In genomic region chr8:42187083-42187482, GRCm38 (mm10) we compare ENCODE assay signal across 30 mouse cellular contexts.
DNase-seq lines count a peak whose midpoint lies in the region; ATAC-seq and TF ChIP-seq lines count a peak whose summit lies in the region.
"Had no signal": no experiment of that assay in that cellular context is flagged by ENCODE, and none has a peak within 500 bp of the region (broad histone marks: within the 10 kb centered on the region; RNA-seq: fewer than 3 reads in every experiment).

No protein-coding gene starts in this region.

- H3K9me3 ChIP-seq in limb, embryonic 14.5 days (ENCODE audit: control insufficient read depth, low read length) = no peaks in the 10 kb centered on the region
- no peaks in the 10 kb centered on the region for H3K9me3 ChIP-seq in limb, embryonic 10.5 days (replicated peaks)
- H3K9me3 ChIP-seq in liver, embryonic 12.5 days (replicated peaks) = no peaks in the 10 kb centered on the region
- H3K9me3 ChIP-seq in liver, postnatal 0 days (ENCODE audit: low read length) = no peaks in the 10 kb centered on the region
- no peaks in the 10 kb centered on the region for H3K9me3 ChIP-seq in midbrain, embryonic 14.5 days (ENCODE audit: control insufficient read depth, low read length)
- no peaks in the 10 kb centered on the region for H3K9me3 ChIP-seq in kidney, embryonic 16.5 days (ENCODE audit: low read length)
- H3K9me3 ChIP-seq: forebrain, embryonic 13.5 days; heart, embryonic 13.5 days; hindbrain, embryonic 15.5 days; limb, embryonic 12.5 days; lung, embryonic 15.5 days; megakaryocyte, embryonic 14.5 days; midbrain, embryonic 12.5 days; neural tube, embryonic 13.5 days had no signal

- TF ChIP-seq POLR2A in limb, embryonic 14.5 days (IDR thresholded peaks at IDR 0.05; ENCODE audit: borderline replicate concordance, extremely low read depth, insufficient read depth, insufficient read length) = no peak

- H3K9ac ChIP-seq in limb, embryonic 14.5 days (ENCODE audit: low read depth, low read length, severe bottlenecking) = no peak overlapping the region
- H3K9ac ChIP-seq in liver, embryonic 12.5 days = no peak overlapping the region
- H3K9ac ChIP-seq in liver, postnatal 0 days (replicated peaks) = no peak overlapping the region
- no peak overlapping the region for H3K9ac ChIP-seq in midbrain, embryonic 14.5 days (replicated peaks; ENCODE audit: low read length)
- no peak overlapping the region for H3K9ac ChIP-seq in kidney, embryonic 16.5 days (replicated peaks; ENCODE audit: low read length)
- H3K9ac ChIP-seq: forebrain, embryonic 13.5 days; heart, embryonic 13.5 days; hindbrain, embryonic 15.5 days; limb, embryonic 12.5 days; lung, embryonic 15.5 days; midbrain, embryonic 12.5 days; neural tube, embryonic 13.5 days had no signal

- no peak overlapping the region for H3K4me2 ChIP-seq in limb, embryonic 14.5 days (replicated peaks; ENCODE audit: low read depth, low read length, severe bottlenecking)
- H3K4me2 ChIP-seq in liver, embryonic 12.5 days = no peak overlapping the region
- no peak overlapping the region for H3K4me2 ChIP-seq in liver, postnatal 0 days (ENCODE audit: low read depth, low read length)
- no peak overlapping the region for H3K4me2 ChIP-seq in midbrain, embryonic 14.5 days (ENCODE audit: low read length)
- no peak overlapping the region for H3K4me2 ChIP-seq in kidney, embryonic 16.5 days (replicated peaks; ENCODE audit: low read depth, low read length)
- H3K4me2 ChIP-seq: forebrain, embryonic 13.5 days; heart, embryonic 13.5 days; hindbrain, embryonic 15.5 days; limb, embryonic 12.5 days; lung, embryonic 15.5 days; midbrain, embryonic 12.5 days; neural tube, embryonic 13.5 days had no signal

- DNase-seq in limb, embryonic 14.5 days (ENCODE audit: low spot score) = peak; percentile 22
- DNase-seq in limb, embryonic 10.5 days (ENCODE audit: low spot score) = no peak
- no peak for DNase-seq in liver, postnatal 0 days
- no peak for DNase-seq in midbrain, embryonic 14.5 days
- no peak for DNase-seq in left cerebral cortex, postnatal 36 days (ENCODE audit: low spot score in 2 of 2)
- DNase-seq: adrenal gland, adult 2 months; adrenal gland, postnatal 36 days; cerebellum, adult 2 months; cerebellum, postnatal 14 days; gastrocnemius, postnatal 10 days; heart, postnatal 10 days; kidney, adult 8-10 months; kidney, postnatal 10 days; layer of hippocampus, adult 9-11 months; lung, postnatal 4 days; thymus, adult 18-20 months; thymus, postnatal 25 days had no signal

- intact Hi-C loops in left cerebral cortex, postnatal 36 days (cut with DNase I) = no loop called here

- H3K4me3 ChIP-seq in limb, embryonic 14.5 days (replicated peaks; ENCODE audit: low read length) = no peak overlapping the region
- no peak overlapping the region for H3K4me3 ChIP-seq in limb, embryonic 10.5 days
- no peak overlapping the region for H3K4me3 ChIP-seq in liver, embryonic 12.5 days
- no peak overlapping the region for H3K4me3 ChIP-seq in liver, postnatal 0 days (ENCODE audit: low read depth, low read length)
- H3K4me3 ChIP-seq in midbrain, embryonic 14.5 days (replicated peaks; ENCODE audit: low read depth, low read length) = no peak overlapping the region
- H3K4me3 ChIP-seq in kidney, embryonic 16.5 days (ENCODE audit: low read length) = no peak overlapping the region
- H3K4me3 ChIP-seq: erythroblast, embryonic 14.5 days; forebrain, embryonic 13.5 days; heart, embryonic 13.5 days; hindbrain, embryonic 15.5 days; limb, embryonic 12.5 days; lung, embryonic 15.5 days; megakaryocyte, embryonic 14.5 days; midbrain, embryonic 12.5 days; neural tube, embryonic 13.5 days had no signal

- no peak for TF ChIP-seq CTCF in liver, postnatal 0 days (IDR thresholded peaks at IDR 0.05; ENCODE audit: low read depth)

- H3K36me3 ChIP-seq in limb, embryonic 14.5 days (ENCODE audit: control insufficient read depth, insufficient read depth, low read length) = no peaks in the 10 kb centered on the region
- no peaks in the 10 kb centered on the region for H3K36me3 ChIP-seq in limb, embryonic 10.5 days
- H3K36me3 ChIP-seq in liver, embryonic 12.5 days = no peaks in the 10 kb centered on the region
- no peaks in the 10 kb centered on the region for H3K36me3 ChIP-seq in liver, postnatal 0 days (replicated peaks; ENCODE audit: insufficient read depth, low read length)
- H3K36me3 ChIP-seq in midbrain, embryonic 14.5 days (ENCODE audit: control insufficient read depth, insufficient read depth, low read length) = no peaks in the 10 kb centered on the region
- H3K36me3 ChIP-seq in kidney, embryonic 16.5 days (ENCODE audit: insufficient read depth, low read length) = no peaks in the 10 kb centered on the region
- H3K36me3 ChIP-seq: heart, embryonic 13.5 days; hindbrain, embryonic 15.5 days; limb, embryonic 12.5 days; lung, embryonic 15.5 days; midbrain, embryonic 12.5 days; neural tube, embryonic 13.5 days had no signal

- H3K27ac ChIP-seq in limb, embryonic 14.5 days (replicated peaks; ENCODE audit: low read depth, low read length) = no peak overlapping the region
- H3K27ac ChIP-seq in limb, embryonic 10.5 days = no peak overlapping the region
- no peak overlapping the region for H3K27ac ChIP-seq in liver, embryonic 12.5 days
- H3K27ac ChIP-seq in liver, postnatal 0 days (ENCODE audit: low read depth) = 0 out of 2 replicates have a peak overlapping the region, but pooled peaks have one; percentile 23
- H3K27ac ChIP-seq in midbrain, embryonic 14.5 days (replicated peaks; ENCODE audit: low read depth, low read length) = no peak overlapping the region
- H3K27ac ChIP-seq in kidney, embryonic 16.5 days (ENCODE audit: low read length) = no peak overlapping the region
- H3K27ac ChIP-seq: forebrain, embryonic 13.5 days; heart, embryonic 13.5 days; hindbrain, embryonic 15.5 days; limb, embryonic 12.5 days; lung, embryonic 15.5 days; midbrain, embryonic 12.5 days; neural tube, embryonic 13.5 days had no signal

- TF ChIP-seq EP300 in liver, postnatal 0 days (IDR thresholded peaks at IDR 0.05; ENCODE audit: low read depth) = no peak

- WGBS in limb, embryonic 14.5 days = 43% methylated on average over 1 of the region's 1 CpGs
- WGBS in limb, embryonic 10.5 days = 88% methylated on average over 1 of the region's 1 CpGs
- 83% methylated on average over 1 of the region's 1 CpGs for WGBS in liver, embryonic 12.5 days (ENCODE audit: insufficient replicate concordance)
- 61% methylated on average over 1 of the region's 1 CpGs for WGBS in liver, postnatal 0 days (ENCODE audit: insufficient replicate concordance)
- 92% methylated on average over 1 of the region's 1 CpGs for WGBS in midbrain, embryonic 14.5 days
- 89% methylated on average over 1 of the region's 1 CpGs for WGBS in kidney, embryonic 16.5 days

- H3K4me1 ChIP-seq in limb, embryonic 14.5 days (ENCODE audit: control insufficient read depth, insufficient read depth, low read length) = no peaks in the 10 kb centered on the region; the same call in 1 of the 2 replicates
- H3K4me1 ChIP-seq in limb, embryonic 10.5 days = no peaks in the 10 kb centered on the region
- no peaks in the 10 kb centered on the region for H3K4me1 ChIP-seq in liver, embryonic 12.5 days
- no peaks in the 10 kb centered on the region for H3K4me1 ChIP-seq in liver, postnatal 0 days (ENCODE audit: insufficient read depth)
- no peaks in the 10 kb centered on the region for H3K4me1 ChIP-seq in midbrain, embryonic 14.5 days (ENCODE audit: control insufficient read depth, insufficient read depth, low read length)
- no peaks in the 10 kb centered on the region for H3K4me1 ChIP-seq in kidney, embryonic 16.5 days (ENCODE audit: insufficient read depth, low read length)
- H3K4me1 ChIP-seq: forebrain, embryonic 13.5 days; heart, embryonic 13.5 days; hindbrain, embryonic 15.5 days; limb, embryonic 12.5 days; lung, embryonic 15.5 days; megakaryocyte, embryonic 14.5 days; midbrain, embryonic 12.5 days; neural tube, embryonic 13.5 days had no signal

- no peaks in the 10 kb centered on the region for H3K27me3 ChIP-seq in limb, embryonic 14.5 days (ENCODE audit: control insufficient read depth, insufficient read depth, low read length)
- no peaks in the 10 kb centered on the region for H3K27me3 ChIP-seq in limb, embryonic 10.5 days (ENCODE audit: low read depth, poor library complexity, severe bottlenecking)
- no peaks in the 10 kb centered on the region for H3K27me3 ChIP-seq in liver, embryonic 12.5 days (replicated peaks)
- no peaks in the 10 kb centered on the region for H3K27me3 ChIP-seq in liver, postnatal 0 days (ENCODE audit: insufficient read depth, low read length)
- no peaks in the 10 kb centered on the region for H3K27me3 ChIP-seq in midbrain, embryonic 14.5 days (ENCODE audit: control insufficient read depth, insufficient read depth, low read length)
- H3K27me3 ChIP-seq in kidney, embryonic 16.5 days (ENCODE audit: insufficient read depth, low read length) = no peaks in the 10 kb centered on the region
- H3K27me3 ChIP-seq: forebrain, embryonic 13.5 days; heart, embryonic 13.5 days; hindbrain, embryonic 15.5 days; limb, embryonic 12.5 days; lung, embryonic 15.5 days; megakaryocyte, embryonic 14.5 days; midbrain, embryonic 12.5 days; neural tube, embryonic 13.5 days had no signal

- ATAC-seq in limb, embryonic 14.5 days (ENCODE audit: low FRiP score, low read depth) = no peak
- ATAC-seq in liver, embryonic 12.5 days = peak; percentile 70; the same call in 1 of the 2 replicates
- ATAC-seq in liver, postnatal 0 days = peak; percentile 92
- ATAC-seq in midbrain, embryonic 14.5 days (ENCODE audit: low FRiP score, low TSS enrichment) = no peak
- no peak for ATAC-seq in kidney, embryonic 16.5 days (ENCODE audit: low FRiP score, low TSS enrichment)
- ATAC-seq: forebrain, embryonic 13.5 days; inflammation-experienced regulatory T-cells, adult 6 months; Patski had no signal

Comparison
In these comparisons a context has a peak if more than half of its experiments do, and no peak if none do; other contexts are left out.
1. ATAC-seq: peak in liver, embryonic 12.5 days (single experiment) and liver, postnatal 0 days (single experiment); none in limb, embryonic 14.5 days (single experiment), midbrain, embryonic 14.5 days (single experiment) and kidney, embryonic 16.5 days (single experiment).